Mouse (Mus musculus) liver, embryonic 14.5 days (tissue): Measurements from ENCODE around the gene Cmah.

ENCODE experiments used
- CTCF ChIP-seq: IDR thresholded peaks from 2 replicates; pipeline ENCODE4 v1.5.1; 2016; ENCODE audit warnings: antibody characterized with exemption, low read depth, control low read depth
- EP300 ChIP-seq: IDR thresholded peaks from 2 replicates; pipeline ENCODE4 v1.6.1; 2016; ENCODE audit warnings: antibody characterized with exemption, low read depth

DNA sequence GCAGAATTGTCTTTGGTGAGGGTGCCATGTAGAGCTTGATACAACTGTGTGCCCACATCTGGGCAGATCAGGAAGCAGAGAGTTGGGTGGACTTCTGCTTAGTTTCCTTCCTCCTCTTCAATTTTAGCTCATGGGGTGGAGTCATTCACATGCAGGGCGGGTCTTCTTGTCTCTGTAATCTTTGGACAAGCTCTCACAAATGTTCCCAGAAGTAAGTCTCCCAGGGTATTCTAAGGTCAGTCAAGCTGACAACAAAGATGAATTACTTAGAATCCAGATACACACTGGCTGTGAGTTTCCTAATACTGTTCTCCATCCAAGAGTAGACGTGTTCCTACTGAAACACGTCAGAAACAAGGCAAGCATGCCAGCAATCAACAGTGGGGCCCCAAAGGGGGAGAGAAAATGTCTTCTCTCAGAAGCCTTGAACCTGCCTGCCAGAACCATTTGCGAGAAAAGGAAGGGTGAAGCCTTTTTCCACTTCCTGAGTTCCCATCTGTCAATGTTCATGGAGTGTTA, 11.2 kb downstream of the Cmah start:
- TF ChIP-seq CTCF (no peak), EP300 (no peak)
